Mouse (Mus musculus): ENCODE measurements around the gene Slco2b1. TPM values are rescaled to one million over a fixed set of nuclear protein-coding genes. Genes with fewer than 3 reads are reported as not detected.

Gene Slco2b1
- polyA plus RNA-seq, 1 experiment from 2014 or later, result 0.97 TPM

GRCm38 (mm10) chr7:99649585-99649984, 61.6 kb downstream of the Slco2b1 start:
- no peak overlapping the region for H3K27ac ChIP-seq (ENCODE audit: low read depth, low read length)
- no peaks in the 10 kb centered on the region for H3K36me3 ChIP-seq (ENCODE audit: control insufficient read depth, insufficient read depth, low read length)
- H3K27me3 ChIP-seq (replicated peaks; ENCODE audit: control insufficient read depth, insufficient read depth, low read length), result 0 out of 2 replicates have a peak, but pooled peaks cover 4% of the 10 kb centered on the region
- H3K4me2 ChIP-seq, result no peak overlapping the region
- H3K9ac ChIP-seq (ENCODE audit: low read depth, low read length), result no peak overlapping the region
- 66% methylated on average over 4 of the region's 4 CpGs for WGBS
- H3K4me3 ChIP-seq (ENCODE audit: low read depth, low read length), result no peak overlapping the region
- no peaks in the 10 kb centered on the region for H3K4me1 ChIP-seq (replicated peaks; ENCODE audit: control insufficient read depth, insufficient read depth, low read length)
- ATAC-seq (replicated peaks; ENCODE audit: low FRiP score) (no peak), DNase-seq (ENCODE audit: low spot score) (no peak)
- no peaks in the 10 kb centered on the region for H3K9me3 ChIP-seq (ENCODE audit: control insufficient read depth, low read length)

- H3K9ac ChIP-seq (ENCODE audit: low read depth, low read length), result no peak overlapping the region
- no peaks in the 10 kb centered on the region for H3K4me1 ChIP-seq (replicated peaks; ENCODE audit: control insufficient read depth, insufficient read depth, low read length)
- no peaks in the 10 kb centered on the region for H3K36me3 ChIP-seq (ENCODE audit: control insufficient read depth, insufficient read depth, low read length)
- 3% methylated on average over 6 of the region's 6 CpGs for WGBS
- H3K4me2 ChIP-seq, result no peak overlapping the region
- no peaks in the 10 kb centered on the region for H3K9me3 ChIP-seq (ENCODE audit: control insufficient read depth, low read length)
- no peak overlapping the region for H3K27ac ChIP-seq (ENCODE audit: low read depth, low read length)
- peaks cover 10% of the 10 kb centered on the region; the same call in 1 of the 2 replicates for H3K27me3 ChIP-seq (replicated peaks; ENCODE audit: control insufficient read depth, insufficient read depth, low read length)
- DNase-seq (ENCODE audit: low spot score), result peak; percentile 64
- no peak overlapping the region for H3K4me3 ChIP-seq (ENCODE audit: low read depth, low read length)
- no peak for ATAC-seq (replicated peaks; ENCODE audit: low FRiP score)
These were observed 62.5 kb downstream of the Slco2b1 start for GRCm38 (mm10) chr7:99648623-99649022.

- peaks cover 14% of the 10 kb centered on the region; the same call in 1 of the 2 replicates for H3K27me3 ChIP-seq (replicated peaks; ENCODE audit: control insufficient read depth, insufficient read depth, low read length)
- no peak for ATAC-seq (replicated peaks; ENCODE audit: low FRiP score)
- 74% methylated on average over 7 of the region's 7 CpGs for WGBS
These were observed 66.4 kb downstream of the Slco2b1 start for GRCm38 (mm10) chr7:99644701-99645100.

GRCm38 (mm10) chr7:99642078-99642477, 69.1 kb downstream of the Slco2b1 start:
- 14% methylated on average over 3 of the region's 3 CpGs for WGBS
- Histone ChIP-seq H3K9ac (ENCODE audit: low read depth, low read length) (no peak overlapping the region), H3K27me3 (replicated peaks; ENCODE audit: control insufficient read depth, insufficient read depth, low read length) (peaks cover 21% of the 10 kb centered on the region; the same call in 1 of the 2 replicates), H3K36me3 (ENCODE audit: control insufficient read depth, insufficient read depth, low read length) (no peaks in the 10 kb centered on the region), H3K9me3 (ENCODE audit: control insufficient read depth, low read length) (no peaks in the 10 kb centered on the region), H3K4me3 (ENCODE audit: low read depth, low read length) (no peak overlapping the region), H3K4me2 (peak overlapping the region; percentile 10; the same call in 1 of the 2 replicates), H3K4me1 (replicated peaks; ENCODE audit: control insufficient read depth, insufficient read depth, low read length) (peaks cover 15% of the 10 kb centered on the region), H3K27ac (ENCODE audit: low read depth, low read length) (no peak overlapping the region)
- ATAC-seq (replicated peaks; ENCODE audit: low FRiP score) (peak; percentile 96), DNase-seq (ENCODE audit: low spot score) (peak; percentile 42)

More at GRCm38 (mm10) chr7:99644701-99645100, 66.4 kb downstream of the Slco2b1 start:
- DNase-seq (ENCODE audit: low spot score), result no peak
- Histone ChIP-seq H3K9ac (ENCODE audit: low read depth, low read length) (no peak overlapping the region), H3K4me2 (no peak overlapping the region), H3K36me3 (ENCODE audit: control insufficient read depth, insufficient read depth, low read length) (no peaks in the 10 kb centered on the region), H3K27ac (ENCODE audit: low read depth, low read length) (no peak overlapping the region), H3K9me3 (ENCODE audit: control insufficient read depth, low read length) (no peaks in the 10 kb centered on the region), H3K4me1 (replicated peaks; ENCODE audit: control insufficient read depth, insufficient read depth, low read length) (peaks cover 15% of the 10 kb centered on the region), H3K4me3 (ENCODE audit: low read depth, low read length) (no peak overlapping the region)

GRCm38 (mm10) chr7:99641245-99641644, 69.9 kb downstream of the Slco2b1 start:
- WGBS, result 50% methylated on average over 4 of the region's 4 CpGs
- Histone ChIP-seq H3K27ac (ENCODE audit: low read depth, low read length) (no peak overlapping the region), H3K36me3 (ENCODE audit: control insufficient read depth, insufficient read depth, low read length) (no peaks in the 10 kb centered on the region), H3K9ac (ENCODE audit: low read depth, low read length) (no peak overlapping the region), H3K9me3 (ENCODE audit: control insufficient read depth, low read length) (no peaks in the 10 kb centered on the region), H3K4me3 (ENCODE audit: low read depth, low read length) (no peak overlapping the region), H3K4me2 (no peak overlapping the region), H3K4me1 (replicated peaks; ENCODE audit: control insufficient read depth, insufficient read depth, low read length) (peaks cover 15% of the 10 kb centered on the region), H3K27me3 (replicated peaks; ENCODE audit: control insufficient read depth, insufficient read depth, low read length) (peaks cover 22% of the 10 kb centered on the region; the same call in 1 of the 2 replicates)
- ATAC-seq (replicated peaks; ENCODE audit: low FRiP score) (no peak), DNase-seq (ENCODE audit: low spot score) (no peak)

GRCm38 (mm10) chr7:99633966-99634665, 77.0 kb downstream of the Slco2b1 start:
- Histone ChIP-seq H3K9ac (ENCODE audit: low read depth, low read length) (no peak overlapping the region), H3K27ac (ENCODE audit: low read depth, low read length) (no peak overlapping the region), H3K27me3 (replicated peaks; ENCODE audit: control insufficient read depth, insufficient read depth, low read length) (peaks cover 39% of the 10 kb centered on the region), H3K4me3 (ENCODE audit: low read depth, low read length) (no peak overlapping the region), H3K4me1 (replicated peaks; ENCODE audit: control insufficient read depth, insufficient read depth, low read length) (no peaks in the 10 kb centered on the region), H3K9me3 (ENCODE audit: control insufficient read depth, low read length) (no peaks in the 10 kb centered on the region), H3K4me2 (no peak overlapping the region), H3K36me3 (ENCODE audit: control insufficient read depth, insufficient read depth, low read length) (no peaks in the 10 kb centered on the region)
- ATAC-seq (replicated peaks; ENCODE audit: low FRiP score) (no peak), DNase-seq (ENCODE audit: low spot score) (no peak)
- WGBS, result 69% methylated on average over 8 of the region's 8 CpGs

GRCm38 (mm10) chr7:99632286-99632685, 78.9 kb downstream of the Slco2b1 start:
- Histone ChIP-seq H3K4me2 (no peak overlapping the region), H3K36me3 (ENCODE audit: control insufficient read depth, insufficient read depth, low read length) (no peaks in the 10 kb centered on the region), H3K9me3 (ENCODE audit: control insufficient read depth, low read length) (no peaks in the 10 kb centered on the region), H3K27me3 (replicated peaks; ENCODE audit: control insufficient read depth, insufficient read depth, low read length) (peaks cover 52% of the 10 kb centered on the region), H3K4me3 (ENCODE audit: low read depth, low read length) (no peak overlapping the region), H3K4me1 (replicated peaks; ENCODE audit: control insufficient read depth, insufficient read depth, low read length) (no peaks in the 10 kb centered on the region), H3K9ac (ENCODE audit: low read depth, low read length) (no peak overlapping the region), H3K27ac (ENCODE audit: low read depth, low read length) (no peak overlapping the region)
- DNase-seq (ENCODE audit: low spot score) (no peak), ATAC-seq (replicated peaks; ENCODE audit: low FRiP score) (no peak)
- 16% methylated on average over 6 of the region's 6 CpGs for WGBS

- H3K36me3 ChIP-seq (ENCODE audit: control insufficient read depth, insufficient read depth, low read length), result no peaks in the 10 kb centered on the region
- H3K4me1 ChIP-seq (replicated peaks; ENCODE audit: control insufficient read depth, insufficient read depth, low read length), result peaks cover 5% of the 10 kb centered on the region
- 12% methylated on average over 7 of the region's 7 CpGs for WGBS
- H3K9me3 ChIP-seq (ENCODE audit: control insufficient read depth, low read length), result no peaks in the 10 kb centered on the region
- no peak for ATAC-seq (replicated peaks; ENCODE audit: low FRiP score)
- peaks cover 82% of the 10 kb centered on the region for H3K27me3 ChIP-seq (replicated peaks; ENCODE audit: control insufficient read depth, insufficient read depth, low read length)
- H3K9ac ChIP-seq (ENCODE audit: low read depth, low read length), result no peak overlapping the region
- no peak overlapping the region for H3K4me3 ChIP-seq (ENCODE audit: low read depth, low read length)
- no peak overlapping the region for H3K27ac ChIP-seq (ENCODE audit: low read depth, low read length)
- DNase-seq (ENCODE audit: low spot score), result no peak
- no peak overlapping the region for H3K4me2 ChIP-seq
These were observed 83.8 kb downstream of the Slco2b1 start for GRCm38 (mm10) chr7:99627366-99627765.

Data from liver, embryonic 11.5 days (tissue).